Mouse (Mus musculus) limb, embryonic 10.5 days (tissue): ENCODE results near the gene Nupr1. TPM values are rescaled to one million over a fixed set of nuclear protein-coding genes. Genes with fewer than 3 reads are reported as not detected.

ENCODE experiments used
- DNase-seq: peaks from one replicate; pipeline ENCODE4 v3.0.0-alpha.2; 2017; ENCODE audit warnings: low spot score
- H3K27ac ChIP-seq: fragments of 300-500 bp; sonication (generic); 2 replicates; pipeline ENCODE4 v1.5.1; 2016; ENCODE audit warnings: mild to moderate bottlenecking
- H3K27me3 ChIP-seq: fragments of 300-500 bp; sonication (generic); 2 replicates; pipeline ENCODE4 v1.6.1; 2016; ENCODE audit warnings: low read depth, mild to moderate bottlenecking; ENCODE audit not compliant: poor library complexity, severe bottlenecking
- H3K36me3 ChIP-seq: fragments of 300-500 bp; sonication (generic); 2 replicates; pipeline ENCODE4 v1.6.1; 2016; ENCODE audit warnings: mild to moderate bottlenecking, moderate library complexity
- H3K4me1 ChIP-seq: fragments of 300-500 bp; sonication (generic); 2 replicates; pipeline ENCODE4 v1.6.1; 2016
- H3K4me3 ChIP-seq: fragments of 300-500 bp; sonication (generic); 2 replicates; pipeline ENCODE4 v1.5.1; 2016; ENCODE audit warnings: mild to moderate bottlenecking, moderate library complexity
- H3K9me3 ChIP-seq: fragments of 300-500 bp; sonication (generic); replicated peaks from 2 replicates; pipeline ENCODE4 v1.6.1; 2016; ENCODE audit warnings: mild to moderate bottlenecking
- WGBS: fragments of 180-500 bp; shearing (Covaris S2); methylation state at CpG from one replicate; pipeline ENCODE4 v1.1.7; 2016; 5-methylcytosine and 5-hydroxymethylcytosine counted together
- polyA plus RNA-seq: library from polyadenylated mRNA; unstranded; fragments of >200 nt; fragmentation: Nextera tagmentation; extraction: Ambion mirVana; gene quantifications from 2 replicates; pipeline ENCODE4 v1.2.1, GENCODE M21; 2016

Nupr1 gene
- polyA plus RNA-seq: 0.45 and 0.78 TPM in 2 replicates

DNA sequence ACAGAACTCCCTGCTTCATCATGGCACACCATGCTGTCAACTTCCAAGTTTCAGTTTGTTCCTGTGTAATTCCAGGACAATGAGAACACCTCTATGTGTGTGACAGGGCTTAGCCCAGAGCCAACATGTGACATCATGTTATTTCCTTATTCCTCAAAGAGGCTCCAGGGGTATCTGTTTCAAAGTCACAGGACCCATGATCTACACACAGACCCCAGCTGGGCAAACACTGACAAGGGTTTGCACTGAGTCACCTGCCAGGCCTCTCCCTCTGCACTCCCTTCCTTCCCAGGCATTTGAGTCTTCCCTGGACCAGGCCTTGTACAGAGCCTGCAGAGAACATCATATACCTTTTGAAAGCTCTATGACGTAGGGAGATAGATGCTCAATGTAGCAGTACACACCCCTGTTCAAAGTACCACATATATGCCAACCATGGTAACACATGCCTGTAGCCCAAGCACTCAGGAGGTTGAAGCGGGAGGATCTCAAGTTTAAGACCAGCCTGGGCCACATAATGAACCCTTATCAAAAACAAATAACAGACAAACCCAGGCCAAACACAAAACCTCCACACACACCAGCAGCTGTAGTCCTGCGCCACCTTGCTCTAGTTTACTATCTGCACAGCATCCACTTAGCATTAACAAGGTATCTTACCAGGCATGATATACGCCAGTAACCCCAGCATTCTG is at the start of gene Nupr1:
Gene Nupr1, minus strand, starts transcription at position 38 of the 695 bp plus-strand sequence.
- no peaks in the 10 kb centered on the region for H3K9me3 ChIP-seq
- 97% methylated on average over 4 of the region's 4 CpGs for WGBS
- no peak within 1 kb of the TSS for H3K27ac ChIP-seq
- H3K4me1 ChIP-seq: peaks cover 32% of the 10 kb centered on the region
- H3K27me3 ChIP-seq: no peaks in the 10 kb centered on the region
- H3K36me3 ChIP-seq: no peaks in the 10 kb centered on the region
- no peak for DNase-seq
- H3K4me3 ChIP-seq: no peak within 1 kb of the TSS

DNA sequence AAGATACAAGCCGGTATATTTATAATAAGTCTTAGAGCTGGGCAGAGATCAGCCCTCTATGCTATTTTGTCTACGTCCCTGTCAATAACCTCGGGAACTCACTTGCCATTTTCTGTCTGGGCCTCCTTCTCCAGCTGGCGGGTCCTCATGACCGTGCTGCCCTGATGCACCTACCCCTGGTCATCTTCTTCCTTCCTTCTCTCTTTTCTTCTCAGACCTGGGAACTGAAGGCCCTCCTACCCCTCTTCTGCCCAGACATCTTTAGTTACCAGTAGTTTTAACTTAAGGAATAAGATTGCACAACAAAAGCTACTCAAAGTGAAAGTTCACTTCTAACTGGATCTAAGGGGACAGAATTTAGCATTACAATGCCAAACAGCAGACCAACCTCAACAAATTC is 49.0 kb upstream of the Nupr1 start:
- Histone ChIP-seq H3K4me1 (no peaks in the 10 kb centered on the region), H3K9me3 (no peaks in the 10 kb centered on the region), H3K27ac (no peak overlapping the region), H3K36me3 (peaks cover 28% of the 10 kb centered on the region), H3K4me3 (no peak overlapping the region), H3K27me3 (no peaks in the 10 kb centered on the region)
- 95% methylated on average over 5 of the region's 5 CpGs for WGBS
- DNase-seq: no peak

DNA sequence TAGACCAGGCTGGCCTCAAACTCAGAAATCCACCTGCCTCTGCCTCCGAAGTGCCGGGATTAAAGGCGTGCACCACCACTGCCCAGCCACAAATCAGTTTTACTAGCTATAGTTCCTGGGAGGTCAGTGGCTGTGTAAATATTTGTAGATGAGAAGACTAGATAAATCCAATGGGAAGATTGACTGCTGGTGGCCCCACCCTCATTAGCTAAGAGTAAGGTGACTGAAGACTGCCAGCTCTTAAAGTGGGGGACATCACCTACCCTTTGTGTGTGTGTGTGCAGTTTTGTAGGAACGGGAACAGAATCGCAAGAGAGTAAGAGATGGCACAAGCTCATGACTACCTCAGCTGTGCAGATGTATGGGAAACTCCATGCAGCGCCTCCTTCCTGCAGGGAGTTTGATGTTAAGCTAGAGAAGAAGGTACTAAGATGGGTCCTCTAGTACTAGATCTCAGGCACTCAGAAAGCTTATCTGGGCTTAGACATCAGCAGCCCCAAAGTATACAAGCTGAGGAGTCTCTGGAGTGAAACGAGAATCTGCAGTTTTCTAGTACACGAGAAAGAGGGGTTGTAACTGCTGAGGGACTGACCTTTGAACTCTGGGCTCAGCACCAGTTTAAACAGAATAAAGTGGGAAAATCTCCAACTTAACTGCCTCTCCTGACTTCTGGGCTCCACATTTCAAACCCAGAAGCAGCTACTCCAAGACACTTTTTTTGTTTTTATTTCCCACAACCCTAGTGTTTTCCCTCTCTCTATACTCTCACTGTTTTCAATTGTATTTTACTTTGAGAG is 48.1 kb upstream of the Nupr1 start:
- no peak overlapping the region for H3K27ac ChIP-seq
- no peaks in the 10 kb centered on the region for H3K27me3 ChIP-seq
- H3K4me1 ChIP-seq: no peaks in the 10 kb centered on the region
- DNase-seq: no peak
- WGBS: 80% methylated on average over 8 of the region's 8 CpGs
- H3K9me3 ChIP-seq: no peaks in the 10 kb centered on the region
- peaks cover 34% of the 10 kb centered on the region for H3K36me3 ChIP-seq
- no peak overlapping the region for H3K4me3 ChIP-seq

DNA sequence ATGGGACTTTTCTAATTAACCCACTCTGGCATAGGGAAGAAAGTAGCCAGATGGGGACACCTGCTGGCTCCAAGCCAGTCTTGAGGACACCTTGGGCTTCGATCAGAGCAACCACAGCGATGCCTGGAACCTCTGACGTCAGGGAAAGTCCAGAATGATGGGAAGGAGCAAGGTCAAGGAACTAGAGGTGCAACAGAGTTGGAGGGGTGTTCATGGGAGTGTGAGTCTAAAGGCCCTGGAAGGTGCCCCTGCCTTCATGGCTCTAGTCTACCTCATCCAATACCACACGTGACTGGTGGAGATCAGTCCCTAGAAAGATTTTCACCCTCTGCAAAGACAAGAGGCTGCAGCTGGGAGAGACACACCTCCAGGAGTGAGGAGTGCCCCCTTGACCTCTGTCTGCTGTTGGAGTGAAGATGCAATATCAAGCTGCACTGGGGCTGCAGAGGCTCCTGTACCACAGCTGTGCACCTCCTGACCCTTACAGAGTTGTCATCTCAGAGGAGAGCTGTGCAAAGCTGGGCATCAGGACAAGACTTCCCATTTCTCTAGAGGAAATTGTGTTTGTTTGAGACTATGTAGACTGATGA is 46.1 kb upstream of the Nupr1 start:
- Histone ChIP-seq H3K27me3 (no peaks in the 10 kb centered on the region), H3K27ac (no peak overlapping the region), H3K4me1 (no peaks in the 10 kb centered on the region), H3K36me3 (peaks cover 53% of the 10 kb centered on the region), H3K4me3 (no peak overlapping the region), H3K9me3 (no peaks in the 10 kb centered on the region)
- no peak for DNase-seq
- 85% methylated on average over 4 of the region's 4 CpGs for WGBS

DNA sequence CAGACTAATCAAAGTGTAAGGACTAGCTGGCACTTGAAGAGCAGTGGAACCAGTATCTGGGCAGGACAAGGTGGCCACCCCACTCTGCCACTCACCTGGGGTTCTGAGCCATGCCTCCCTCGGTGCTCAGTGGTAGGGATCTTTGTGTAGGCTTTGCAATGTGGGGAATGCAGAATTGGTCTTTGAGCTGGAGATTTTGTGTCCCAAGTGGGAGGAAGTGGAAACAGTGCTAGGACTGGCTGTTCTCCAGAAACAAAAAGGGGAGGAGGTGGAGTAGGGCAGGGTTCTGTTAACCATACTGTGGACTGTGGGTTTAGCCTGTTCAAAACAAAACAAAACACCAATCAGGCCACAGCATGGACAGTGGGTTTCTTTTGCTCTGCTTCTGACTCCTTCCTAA is 45.5 kb upstream of the Nupr1 start, which contains the start of gene Sult1a1:
Gene Sult1a1, minus strand, starts transcription at position 226 of the 400 bp plus-strand sequence.
- H3K4me3 ChIP-seq: no peak within 1 kb of the TSS
- no peaks in the 10 kb centered on the region for H3K4me1 ChIP-seq
- DNase-seq: no peak
- H3K9me3 ChIP-seq: no peaks in the 10 kb centered on the region
- H3K27ac ChIP-seq: no peak within 1 kb of the TSS
- peaks cover 58% of the 10 kb centered on the region for H3K36me3 ChIP-seq
- H3K27me3 ChIP-seq: no peaks in the 10 kb centered on the region
- 83% methylated on average over 1 of the region's 1 CpGs for WGBS

DNA sequence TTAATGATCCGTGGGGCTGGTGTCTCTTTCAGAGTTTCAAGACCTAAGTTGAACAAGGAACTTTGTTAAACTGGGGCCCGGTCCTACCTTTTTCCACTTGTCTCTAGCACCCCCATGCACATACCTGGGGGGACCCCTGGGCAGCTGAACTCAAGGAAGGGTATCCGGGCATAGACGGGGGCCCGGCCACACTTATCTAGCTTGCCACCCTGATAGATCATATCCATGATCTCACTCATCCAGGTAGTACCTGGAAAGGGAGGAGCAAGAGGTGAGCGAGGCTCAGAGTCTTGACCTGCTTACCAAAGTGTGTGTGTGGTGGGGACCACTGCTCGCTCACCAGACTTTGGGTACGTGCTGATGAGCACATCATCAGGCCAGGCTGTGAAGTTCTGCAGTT is 44.4 kb upstream of the Nupr1 start:
- H3K36me3 ChIP-seq: peaks cover 69% of the 10 kb centered on the region

DNA sequence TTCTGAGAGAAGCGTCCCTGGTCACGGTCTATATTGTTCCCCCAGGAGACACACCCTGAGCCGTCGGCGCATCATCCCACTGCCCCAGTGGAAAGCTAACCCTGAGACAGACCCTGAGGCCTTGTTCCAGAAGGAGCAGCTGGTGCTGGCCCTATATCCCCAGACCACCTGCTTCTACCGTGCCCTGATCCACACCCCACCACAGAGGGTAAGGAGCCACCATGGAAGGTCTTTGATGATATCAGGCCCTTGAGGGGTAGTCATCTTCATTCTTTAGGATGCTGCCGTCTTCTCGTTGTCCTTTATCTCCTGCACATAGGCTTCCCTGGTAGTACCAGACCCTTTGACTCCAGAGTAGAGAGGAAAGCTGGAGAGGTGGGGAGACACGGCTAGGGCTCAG is 41.5 kb upstream of the Nupr1 start:
- no peaks in the 10 kb centered on the region for H3K9me3 ChIP-seq
- DNase-seq: no peak
- no peaks in the 10 kb centered on the region for H3K27me3 ChIP-seq
- WGBS: 97% methylated on average over 9 of the region's 9 CpGs
- no peaks in the 10 kb centered on the region for H3K4me1 ChIP-seq
- H3K4me3 ChIP-seq: no peak overlapping the region
- H3K27ac ChIP-seq: no peak overlapping the region
- peaks cover 84% of the 10 kb centered on the region for H3K36me3 ChIP-seq

More for the DNA sequence above, 44.4 kb upstream of the Nupr1 start:
- Histone ChIP-seq H3K4me1 (no peaks in the 10 kb centered on the region), H3K4me3 (no peak overlapping the region), H3K27me3 (no peaks in the 10 kb centered on the region), H3K27ac (no peak overlapping the region), H3K9me3 (no peaks in the 10 kb centered on the region)
- no peak for DNase-seq
- 91% methylated on average over 8 of the region's 8 CpGs for WGBS

DNA sequence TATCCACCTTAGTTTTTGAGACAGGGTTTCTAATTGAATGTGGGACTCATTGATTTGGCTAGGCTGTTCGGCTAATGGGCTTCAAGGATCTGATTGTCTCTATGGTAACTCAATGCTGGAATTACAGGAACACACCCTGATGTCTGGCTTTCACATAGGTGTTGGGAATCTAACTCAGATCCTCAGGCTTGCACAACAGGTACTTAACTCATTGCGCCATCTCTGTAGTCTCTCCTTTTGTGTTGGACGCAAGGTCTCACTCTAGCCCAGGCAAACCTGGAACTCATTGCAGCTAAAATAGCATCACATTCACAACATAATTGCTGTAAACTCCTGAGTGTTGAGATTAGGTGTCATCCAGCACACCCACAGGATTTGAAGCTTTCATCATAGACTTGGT is 39.5 kb upstream of the Nupr1 start:
- no peak for DNase-seq
- Histone ChIP-seq H3K27ac (no peak overlapping the region), H3K4me1 (no peaks in the 10 kb centered on the region), H3K27me3 (no peaks in the 10 kb centered on the region), H3K36me3 (peaks cover 88% of the 10 kb centered on the region), H3K4me3 (no peak overlapping the region), H3K9me3 (no peaks in the 10 kb centered on the region)
- WGBS: 97% methylated on average over 3 of the region's 3 CpGs

DNA sequence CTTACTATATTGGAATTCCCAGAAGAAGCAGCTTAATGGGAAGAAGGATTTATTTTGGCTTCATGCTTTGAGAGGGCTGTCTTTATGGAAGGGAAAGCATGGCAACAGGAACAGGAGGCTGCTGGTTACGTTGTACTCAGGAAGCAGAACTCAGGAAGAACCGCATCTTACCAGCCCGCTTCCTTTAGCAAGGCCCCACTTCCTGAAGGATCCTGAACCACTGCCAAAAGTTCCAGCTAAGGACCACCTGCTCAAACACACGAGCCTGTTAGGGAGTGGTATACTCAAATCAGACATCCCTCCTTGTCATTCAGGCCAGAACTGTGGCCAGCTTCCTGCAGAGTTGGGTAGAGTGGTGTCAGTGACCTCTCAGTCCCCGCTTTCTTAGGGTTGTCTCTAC is 37.8 kb upstream of the Nupr1 start:
- no peaks in the 10 kb centered on the region for H3K4me1 ChIP-seq
- WGBS: 84% methylated on average over 5 of the region's 5 CpGs
- no peak overlapping the region for H3K4me3 ChIP-seq
- H3K9me3 ChIP-seq: no peaks in the 10 kb centered on the region
- no peak overlapping the region for H3K27ac ChIP-seq
- DNase-seq: no peak
- peaks cover 90% of the 10 kb centered on the region for H3K36me3 ChIP-seq
- no peaks in the 10 kb centered on the region for H3K27me3 ChIP-seq

DNA sequence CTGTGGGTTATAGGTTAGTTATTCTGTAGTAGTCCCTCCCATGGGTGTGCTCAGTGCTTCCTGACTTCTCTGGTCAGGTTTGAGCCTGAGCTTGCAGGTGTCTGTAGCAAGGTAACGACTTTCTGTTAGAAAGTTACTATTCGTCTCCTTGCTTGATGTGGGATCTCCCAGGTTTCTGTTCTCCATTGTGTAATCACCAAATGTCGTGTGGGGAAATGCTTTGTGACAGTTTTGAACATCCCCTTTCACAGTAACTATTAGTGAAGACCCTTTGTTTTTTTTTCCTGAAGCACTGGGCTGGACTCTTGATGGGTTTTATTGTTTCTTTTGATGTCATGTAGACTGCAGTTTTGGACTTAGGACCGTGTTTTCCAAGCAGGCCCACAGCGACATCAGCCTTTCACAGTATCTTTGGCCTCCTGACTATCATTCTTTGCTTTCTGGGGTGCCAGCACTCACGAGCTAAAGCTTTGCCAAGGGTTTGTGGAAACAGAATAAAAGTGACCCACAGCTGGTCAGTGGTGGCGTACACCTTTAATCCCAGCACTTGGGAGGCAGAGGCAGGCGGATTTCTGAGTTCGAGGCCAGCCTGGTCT is 36.9 kb upstream of the Nupr1 start:
- Histone ChIP-seq H3K36me3 (peaks cover 90% of the 10 kb centered on the region), H3K9me3 (no peaks in the 10 kb centered on the region), H3K4me1 (no peaks in the 10 kb centered on the region), H3K4me3 (no peak overlapping the region), H3K27ac (no peak overlapping the region), H3K27me3 (no peaks in the 10 kb centered on the region)
- DNase-seq: no peak
- 88% methylated on average over 9 of the region's 9 CpGs for WGBS

DNA sequence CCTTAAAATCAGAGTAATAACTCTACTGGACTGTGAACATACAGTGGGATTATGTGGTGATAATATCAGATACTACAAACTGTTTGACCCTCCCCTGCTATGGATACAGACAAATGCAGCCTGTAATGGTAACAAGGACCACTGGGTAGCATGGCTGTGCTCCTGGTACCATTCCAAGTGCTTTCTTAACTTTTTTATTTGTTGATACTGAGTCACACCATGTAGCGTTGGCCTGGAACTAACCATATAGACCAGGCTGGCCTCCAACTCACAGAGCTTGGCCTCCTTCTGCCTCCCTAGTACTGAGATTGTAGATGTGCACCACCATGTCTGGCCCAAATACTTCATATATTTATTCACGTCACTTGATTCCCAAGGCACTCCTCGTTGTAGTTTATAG is 34.6 kb upstream of the Nupr1 start:
- peaks cover 78% of the 10 kb centered on the region for H3K36me3 ChIP-seq
- no peak for DNase-seq
- 93% methylated on average over 3 of the region's 3 CpGs for WGBS

DNA sequence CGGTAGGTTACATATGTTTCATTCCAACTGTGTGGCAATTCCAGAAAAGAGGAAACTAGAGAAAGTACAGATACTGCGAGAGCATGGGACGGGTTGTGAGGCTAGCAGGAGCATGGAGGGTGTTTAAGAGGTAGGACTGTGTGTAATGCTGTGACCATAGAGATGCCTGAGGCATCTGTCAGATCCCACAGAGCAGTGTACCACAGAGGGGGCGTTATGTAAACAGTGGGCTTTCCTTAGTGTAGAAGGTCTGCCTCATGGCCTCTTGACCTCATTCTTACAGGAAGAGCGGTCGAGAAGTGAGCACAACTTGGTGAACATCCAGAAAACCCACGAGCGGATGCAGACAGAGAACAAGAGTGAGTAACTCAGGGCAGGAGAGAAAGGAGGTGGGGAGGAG is 33.0 kb upstream of the Nupr1 start:
- H3K9me3 ChIP-seq: no peaks in the 10 kb centered on the region
- H3K27ac ChIP-seq: no peak overlapping the region
- H3K4me1 ChIP-seq: no peaks in the 10 kb centered on the region
- no peaks in the 10 kb centered on the region for H3K27me3 ChIP-seq
- H3K4me3 ChIP-seq: no peak overlapping the region
- WGBS: 82% methylated on average over 8 of the region's 8 CpGs
- DNase-seq: no peak
- H3K36me3 ChIP-seq: peaks cover 69% of the 10 kb centered on the region

More for the DNA sequence above, 34.6 kb upstream of the Nupr1 start:
- no peak overlapping the region for H3K27ac ChIP-seq
- no peaks in the 10 kb centered on the region for H3K27me3 ChIP-seq
- H3K9me3 ChIP-seq: no peaks in the 10 kb centered on the region
- no peaks in the 10 kb centered on the region for H3K4me1 ChIP-seq
- no peak overlapping the region for H3K4me3 ChIP-seq

DNA sequence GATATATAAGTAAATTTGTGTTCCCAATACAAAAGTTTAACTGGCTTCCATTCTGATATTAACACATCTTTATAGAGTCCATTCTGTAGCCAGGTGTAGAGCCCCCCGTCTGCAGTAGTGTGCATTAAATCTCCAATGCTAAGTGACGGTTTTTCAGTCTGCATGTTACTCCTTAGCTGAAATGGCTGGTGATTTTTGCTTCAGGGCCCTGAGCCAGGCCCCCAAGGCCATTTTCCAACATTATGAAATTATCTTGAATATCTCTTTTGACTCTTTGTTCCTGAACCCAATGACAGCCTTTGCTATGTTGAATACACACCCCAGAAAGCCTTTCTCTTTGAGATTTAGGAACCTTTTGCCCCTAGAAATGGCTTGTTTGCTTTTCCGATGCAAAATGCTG is 29.1 kb upstream of the Nupr1 start:
- peaks cover 33% of the 10 kb centered on the region for H3K36me3 ChIP-seq
- no peaks in the 10 kb centered on the region for H3K4me1 ChIP-seq
- 87% methylated on average over 3 of the region's 3 CpGs for WGBS
- no peaks in the 10 kb centered on the region for H3K27me3 ChIP-seq
- no peak overlapping the region for H3K27ac ChIP-seq
- H3K9me3 ChIP-seq: no peaks in the 10 kb centered on the region
- H3K4me3 ChIP-seq: no peak overlapping the region
- no peak for DNase-seq
